Mouse (Mus musculus): Measurements from ENCODE around the gene Rnf150.

Rnf150 gene

DNA sequence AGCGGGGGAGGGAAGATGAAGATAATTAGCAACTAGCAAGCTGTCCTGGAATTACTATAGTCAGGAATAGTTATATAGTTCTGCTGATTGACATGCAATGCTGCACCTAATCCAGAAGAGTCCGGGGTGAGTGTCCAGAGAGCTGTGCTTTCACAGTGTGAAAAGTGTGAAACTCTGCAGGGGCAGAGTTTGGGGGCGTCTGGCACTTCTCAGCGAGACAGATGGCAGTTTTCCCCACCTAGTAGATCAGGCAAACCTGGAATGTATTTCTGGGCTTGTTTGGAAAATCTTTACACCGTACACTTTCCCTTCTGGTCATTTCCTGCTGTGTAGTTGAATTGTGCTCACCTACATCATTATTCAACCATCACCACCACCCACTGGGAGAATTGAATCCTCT is 148.6 kb downstream of the Rnf150 start:
- DNase-seq (ENCODE audit: extremely low read depth, low read depth), result no peak

DNA sequence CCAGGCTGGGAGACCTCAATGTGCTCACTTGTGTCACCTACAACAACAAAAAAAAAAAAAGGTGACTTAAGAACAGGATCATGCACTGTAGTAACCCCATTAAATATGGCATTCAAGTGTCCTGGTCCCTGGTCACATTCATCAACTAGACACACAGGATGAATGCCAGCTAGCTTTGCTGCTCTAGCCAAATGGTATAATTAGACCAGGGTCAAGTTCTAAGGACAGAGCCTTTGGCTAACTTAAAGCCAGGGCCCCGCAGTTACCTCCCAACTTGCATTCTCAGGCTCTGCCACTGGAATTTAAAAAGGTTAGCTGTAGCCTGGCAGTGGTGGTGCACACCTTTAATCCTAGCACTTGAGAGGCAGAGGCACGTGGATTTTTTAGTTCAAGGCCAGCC is 165.1 kb downstream of the Rnf150 start:
- no peak for DNase-seq (ENCODE audit: extremely low read depth, low read depth)

DNA sequence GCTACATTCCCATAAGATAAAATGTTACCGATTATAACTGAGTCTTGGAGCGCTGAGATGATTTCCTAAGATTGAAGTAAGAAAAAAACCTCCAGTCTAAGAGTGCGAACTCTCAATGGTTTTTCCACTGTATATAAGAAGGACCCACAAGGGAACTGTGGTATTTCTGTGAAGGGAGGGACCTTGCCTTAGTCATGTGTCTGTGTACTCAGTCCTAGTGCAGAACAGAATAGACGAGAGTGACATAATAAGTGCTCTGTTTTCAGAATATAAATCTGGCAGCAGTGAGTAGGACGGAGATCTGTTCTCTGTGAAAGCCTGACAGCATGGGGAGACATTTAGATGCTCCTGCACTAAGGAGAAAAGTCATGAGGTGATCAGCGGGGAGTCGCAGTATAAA is 169.6 kb downstream of the Rnf150 start:
- DNase-seq (ENCODE audit: extremely low read depth, low read depth), result no peak

DNA sequence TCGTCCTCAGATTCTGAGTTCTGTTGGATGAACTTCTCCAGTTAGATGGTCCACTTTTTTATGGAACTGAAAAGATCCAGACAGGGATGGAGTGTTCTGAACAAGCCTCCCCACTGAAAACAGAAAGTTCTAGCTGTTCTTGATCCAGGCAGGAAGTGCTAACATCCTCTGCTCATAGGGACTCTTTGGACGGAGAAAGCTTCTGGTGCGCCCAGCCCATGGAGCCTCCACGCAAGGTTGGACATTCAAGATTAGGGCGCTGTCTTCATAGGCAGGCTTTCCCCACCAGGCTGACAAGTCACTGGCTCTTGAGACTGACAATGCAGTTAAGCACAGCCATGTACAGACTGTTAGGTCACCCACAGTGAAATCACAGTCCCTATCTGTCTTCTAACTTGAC is 172.0 kb downstream of the Rnf150 start:
- DNase-seq (ENCODE audit: extremely low read depth, low read depth), result no peak

DNA sequence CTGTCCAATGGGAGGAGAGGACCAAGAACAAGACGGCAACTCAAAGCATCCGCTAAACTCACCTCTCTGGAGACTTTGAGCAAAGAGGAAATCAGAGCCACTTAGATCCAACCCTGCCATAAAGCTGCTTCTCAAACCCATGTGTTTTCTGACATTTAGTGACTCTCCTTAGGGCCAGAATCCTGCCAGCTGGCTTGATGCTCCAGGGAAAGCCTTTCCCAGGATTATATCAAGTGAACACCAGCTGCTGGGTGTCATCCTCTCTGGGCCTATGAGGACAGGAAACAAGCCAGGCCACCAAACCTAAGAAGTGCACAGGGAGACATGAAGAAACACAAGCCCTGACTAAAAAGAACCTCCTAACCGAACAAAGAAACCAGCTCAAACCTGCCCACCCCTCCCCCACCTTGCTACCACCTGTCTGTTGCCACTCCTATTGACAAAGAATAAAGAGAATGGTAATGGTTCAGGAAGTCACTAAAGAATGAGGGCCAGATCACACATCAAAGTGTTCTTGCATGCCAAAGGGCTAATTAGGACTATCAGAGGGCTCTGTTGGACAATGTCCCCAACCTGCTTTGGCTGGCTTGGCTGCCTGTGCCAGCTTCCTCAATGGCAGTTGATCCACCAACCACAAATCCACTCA is 173.5 kb downstream of the Rnf150 start:
- no peak for DNase-seq (ENCODE audit: extremely low read depth, low read depth)

DNA sequence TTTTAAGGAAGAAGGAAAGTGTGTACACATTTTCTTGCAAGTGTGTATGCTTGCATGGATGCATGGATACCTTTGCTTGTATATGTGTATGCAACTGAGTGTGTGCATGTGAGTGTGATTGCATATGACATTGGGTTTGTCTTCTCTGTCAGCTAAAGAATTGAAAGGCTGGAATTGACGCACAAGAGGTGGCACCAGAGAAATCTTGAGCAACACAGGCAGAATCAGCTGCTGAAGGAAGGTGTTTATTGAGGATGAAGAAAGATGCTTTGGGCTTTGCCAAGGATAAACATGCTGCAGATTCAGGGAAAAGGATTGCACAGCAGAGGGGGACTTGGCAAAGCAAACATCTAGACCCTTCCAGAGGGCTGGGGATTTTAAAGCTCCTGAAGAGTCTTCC is 174.2 kb downstream of the Rnf150 start:
- DNase-seq (ENCODE audit: extremely low read depth, low read depth), result no peak

DNA sequence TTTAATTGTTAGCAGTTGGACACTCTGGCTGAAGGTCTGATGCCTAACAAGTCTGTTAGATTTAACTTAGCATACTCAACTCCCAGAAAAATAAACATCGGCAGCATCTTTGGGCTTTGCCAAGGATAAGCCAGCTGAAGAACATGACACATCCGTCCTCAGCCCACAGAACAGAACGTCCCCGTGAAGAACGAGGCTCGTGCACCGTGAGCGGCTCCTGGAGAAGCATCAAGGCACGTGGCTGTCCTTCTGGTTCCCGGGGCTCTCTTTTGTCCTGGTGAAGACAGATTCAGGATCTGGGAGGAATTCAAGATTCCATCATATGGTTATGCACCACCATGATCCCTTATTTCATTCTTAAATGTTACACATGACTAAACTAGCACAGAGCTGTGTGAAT is 175.4 kb downstream of the Rnf150 start:
- no peak for DNase-seq (ENCODE audit: extremely low read depth, low read depth)

DNA sequence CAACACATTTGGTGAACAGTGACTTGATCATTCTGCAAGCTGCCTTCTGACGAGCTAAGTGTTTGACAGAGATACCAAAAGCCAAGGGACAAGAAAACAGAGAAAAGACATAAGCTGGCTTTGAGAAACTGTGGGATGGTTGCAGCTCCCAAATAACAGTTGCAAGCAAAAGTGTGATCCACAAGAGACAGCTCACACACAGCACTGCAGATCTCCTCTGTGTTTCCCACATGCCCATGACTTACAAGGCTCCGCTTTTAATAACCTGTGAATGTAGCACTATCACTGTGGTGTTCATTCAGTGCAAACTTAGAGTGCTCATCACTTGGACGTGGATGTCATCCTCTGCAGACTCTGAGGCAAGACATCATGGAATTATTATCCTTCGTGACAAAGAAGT is 178.3 kb downstream of the Rnf150 start:
- DNase-seq (ENCODE audit: extremely low read depth, low read depth), result no peak

DNA sequence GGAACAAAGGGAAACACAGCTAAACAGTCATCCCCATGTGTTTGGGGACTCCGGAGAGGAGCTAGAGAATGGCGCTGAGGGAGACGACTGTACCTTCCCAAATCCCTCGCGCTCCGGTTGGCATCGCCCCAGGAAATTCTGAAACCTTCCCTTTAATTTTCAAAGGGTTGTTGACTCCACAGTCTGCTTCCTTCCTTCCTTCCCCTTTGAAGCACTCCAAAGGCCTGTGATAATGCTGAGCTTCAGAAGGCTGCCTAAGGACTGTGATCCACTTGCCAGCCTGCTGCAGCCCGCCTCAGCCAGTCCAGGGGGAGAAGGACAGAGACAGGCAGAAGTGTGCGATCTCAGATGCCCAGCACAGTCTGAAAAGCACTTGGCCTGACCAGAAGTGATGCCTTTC is 183.8 kb downstream of the Rnf150 start:
- no peak for DNase-seq (ENCODE audit: extremely low read depth, low read depth)

DNA sequence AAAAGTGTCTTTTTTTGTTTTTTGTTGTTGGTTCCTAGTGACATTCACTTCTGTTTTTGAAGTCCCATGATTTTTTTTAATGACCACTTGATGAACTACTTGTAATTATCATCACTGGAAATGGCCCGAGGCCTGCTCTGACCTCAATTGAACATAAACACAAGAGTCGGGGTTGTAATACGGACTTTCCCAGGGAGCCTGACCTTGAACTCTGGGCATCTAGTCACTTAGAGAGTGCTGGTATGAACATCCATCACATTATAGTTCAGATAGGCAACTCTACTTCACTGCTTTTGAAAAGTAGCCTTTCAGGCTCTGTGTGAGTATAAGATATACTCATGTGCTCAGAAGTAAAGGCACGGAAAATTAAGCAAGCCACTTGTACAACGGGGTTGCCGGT is 185.4 kb downstream of the Rnf150 start:
- DNase-seq (ENCODE audit: extremely low read depth, low read depth), result no peak

DNA sequence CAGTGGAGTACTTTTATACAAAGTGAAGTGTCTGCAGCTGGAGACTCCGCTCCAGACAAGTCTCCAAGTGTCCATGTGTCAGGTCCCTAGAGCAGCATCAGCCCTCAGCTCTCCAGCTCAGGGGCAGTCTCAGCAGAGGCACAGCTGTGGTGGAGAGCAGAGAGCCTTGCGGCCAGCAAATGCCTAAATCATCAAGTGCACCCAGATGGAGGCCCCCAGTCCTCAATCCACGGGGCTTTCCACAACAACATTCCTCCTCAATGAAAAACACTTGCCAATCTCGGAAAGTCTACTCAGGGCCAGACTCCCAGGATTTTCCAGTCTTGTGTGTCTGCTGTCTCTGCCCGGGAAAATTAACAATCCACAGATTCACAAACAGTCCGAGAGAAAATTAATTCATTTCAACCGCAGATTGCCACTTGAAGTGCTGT is 186.0 kb downstream of the Rnf150 start:
- no peak for DNase-seq (ENCODE audit: extremely low read depth, low read depth)

DNA sequence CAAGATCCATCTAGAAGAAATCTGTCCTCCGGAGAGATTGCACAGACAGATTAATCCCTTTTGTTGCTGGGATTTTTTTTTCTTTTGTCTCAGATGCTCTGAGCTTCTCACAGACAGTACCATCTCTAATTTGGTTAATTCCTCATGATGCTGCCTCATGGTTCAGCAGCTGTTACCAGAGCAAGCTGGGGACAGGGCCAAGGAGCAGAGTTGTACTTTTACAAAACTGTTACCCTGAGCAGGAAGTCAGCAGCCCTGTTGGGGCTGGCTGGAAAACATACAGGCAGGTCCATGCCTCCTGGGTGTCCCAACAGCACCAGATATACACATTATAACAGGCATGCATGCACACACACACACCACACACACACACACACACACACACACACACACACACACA is 186.5 kb downstream of the Rnf150 start:
- DNase-seq (ENCODE audit: extremely low read depth, low read depth), result no peak

DNA sequence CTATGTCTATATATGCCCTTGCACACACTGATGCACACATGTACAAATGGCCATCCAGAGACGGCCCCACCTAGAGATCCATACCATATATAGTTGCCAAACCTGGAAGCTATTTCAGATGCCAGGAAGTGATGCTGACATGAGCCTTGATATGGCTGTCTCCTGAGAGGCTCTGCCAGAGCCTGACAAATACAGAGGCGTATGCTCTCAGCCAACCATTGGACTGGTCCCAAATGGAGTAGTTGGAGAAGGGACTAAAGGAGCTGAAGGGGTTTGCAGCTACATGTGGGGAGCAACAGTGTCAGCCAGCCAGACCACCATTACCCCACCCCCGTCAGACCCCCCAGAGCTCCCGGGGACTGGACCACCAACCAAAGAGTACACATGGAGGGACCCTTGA is 189.7 kb downstream of the Rnf150 start:
- DNase-seq (ENCODE audit: extremely low read depth, low read depth), result no peak

DNA sequence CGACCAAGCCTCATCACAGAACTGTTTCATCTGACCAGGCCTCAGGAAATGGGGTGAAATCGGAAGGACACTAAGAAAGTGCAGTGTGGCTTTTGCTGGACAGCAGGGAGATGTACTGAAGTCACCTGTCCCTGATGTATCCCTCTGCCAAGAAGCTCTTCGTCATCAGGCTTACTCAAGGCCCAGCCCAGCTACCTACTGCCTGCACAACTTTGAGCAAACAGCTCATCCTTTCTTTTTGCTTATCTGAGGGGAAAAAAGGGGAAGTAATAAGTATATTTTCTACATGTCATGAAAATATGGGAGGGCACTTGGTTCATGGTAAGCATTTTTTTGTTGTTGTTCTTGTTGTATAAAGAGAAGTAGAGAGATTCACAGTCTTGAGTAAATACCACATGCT is 191.6 kb downstream of the Rnf150 start:
- DNase-seq (ENCODE audit: extremely low read depth, low read depth), result no peak

DNA sequence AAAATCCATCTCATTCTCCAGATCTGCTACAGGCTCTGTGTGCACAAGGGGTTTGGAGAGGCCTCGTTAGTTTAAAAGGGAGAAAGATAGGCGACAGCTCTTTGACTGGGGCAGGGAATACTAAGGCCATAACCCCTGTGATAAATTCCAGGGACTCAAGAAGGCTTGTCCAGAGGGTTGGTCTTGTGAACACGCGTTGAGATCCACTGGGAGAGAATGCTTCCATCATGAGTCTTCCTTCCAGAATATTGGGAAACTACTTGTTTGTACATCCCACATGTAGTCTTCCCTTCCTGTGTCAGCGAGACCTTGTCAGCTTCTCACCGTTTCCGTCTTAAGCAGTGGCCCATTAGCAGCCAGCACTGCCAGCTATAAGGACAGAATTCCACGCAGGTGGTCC is 195.8 kb downstream of the Rnf150 start:
- no peak for DNase-seq (ENCODE audit: extremely low read depth, low read depth)

DNA sequence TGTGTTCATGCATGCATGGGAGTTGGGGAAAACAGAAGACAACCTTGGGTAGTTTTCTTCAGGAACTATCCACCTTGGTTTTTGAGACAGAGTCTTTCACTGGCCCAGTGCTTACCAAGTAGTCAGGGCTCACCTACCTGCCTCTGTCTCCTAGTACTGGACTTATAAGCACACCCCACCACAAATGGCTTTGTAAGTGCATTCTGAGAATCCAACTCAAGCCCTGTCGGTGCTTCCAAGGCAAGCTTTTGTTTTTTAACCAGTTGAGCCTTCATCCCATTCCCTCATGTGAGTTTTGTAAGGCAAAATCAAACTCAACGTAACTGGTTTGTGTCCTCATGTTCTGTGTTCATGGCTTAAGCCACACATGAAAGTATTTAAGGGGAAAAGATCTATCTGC is 196.9 kb downstream of the Rnf150 start:
- no peak for DNase-seq (ENCODE audit: extremely low read depth, low read depth)

DNA sequence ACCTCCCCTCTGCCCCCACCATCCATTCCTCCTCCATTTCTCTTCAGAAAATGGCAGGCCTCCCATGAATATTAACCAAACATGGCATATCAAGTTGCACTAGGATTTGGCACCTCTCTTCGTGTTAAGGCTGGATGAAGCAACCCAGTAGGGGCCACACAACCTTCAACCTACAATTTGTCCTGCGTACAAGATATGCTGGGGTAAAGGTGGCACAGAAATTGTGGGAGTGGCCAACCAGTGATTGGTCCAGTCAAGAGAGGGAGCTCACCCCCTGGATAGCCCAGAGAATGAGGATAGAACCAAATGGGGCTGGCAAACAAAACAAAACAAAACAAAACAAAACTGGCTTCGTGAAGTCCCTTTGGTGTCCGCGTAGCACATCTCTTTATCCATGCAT is 198.1 kb downstream of the Rnf150 start:
- DNase-seq (ENCODE audit: extremely low read depth, low read depth), result no peak

DNA sequence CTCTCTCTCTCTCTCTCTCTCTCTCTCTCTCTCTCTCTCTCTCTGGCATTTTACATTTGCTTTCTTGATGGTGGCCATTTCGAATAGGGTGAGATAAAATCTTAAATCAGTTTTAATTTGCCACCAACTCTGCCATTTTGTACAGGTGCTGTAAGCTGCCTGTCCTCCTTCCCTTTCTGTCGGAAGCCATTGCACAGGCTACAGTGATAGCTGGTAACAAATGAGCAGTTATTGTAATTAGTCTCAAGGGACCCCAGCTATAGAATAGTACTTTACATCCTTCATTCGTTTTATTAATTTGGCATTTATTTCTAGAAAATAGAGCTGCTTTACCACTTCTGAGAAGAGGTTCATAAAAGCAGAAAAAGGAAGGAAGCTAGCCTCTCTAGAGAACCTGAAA is 198.7 kb downstream of the Rnf150 start:
- DNase-seq (ENCODE audit: extremely low read depth, low read depth), result no peak

DNA sequence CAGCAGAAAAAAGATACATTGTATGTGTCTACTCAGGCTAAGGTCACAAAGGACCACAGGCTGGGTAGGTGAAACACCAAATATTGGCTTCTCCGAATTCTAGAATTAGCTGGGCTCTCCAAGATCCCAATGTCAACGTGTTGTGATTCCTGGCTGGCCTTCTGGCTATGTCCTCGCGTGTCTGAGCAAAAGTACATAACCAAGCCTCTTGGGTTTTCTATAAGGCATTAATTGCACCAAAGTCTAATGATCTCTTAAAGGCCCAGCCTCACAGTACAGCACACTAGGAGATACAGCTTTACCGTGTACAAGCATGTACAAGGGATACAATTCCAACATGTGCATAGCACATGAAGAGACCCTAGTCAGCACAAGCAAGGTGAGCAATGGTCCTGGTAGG is 199.1 kb downstream of the Rnf150 start:
- DNase-seq (ENCODE audit: extremely low read depth, low read depth), result no peak

DNA sequence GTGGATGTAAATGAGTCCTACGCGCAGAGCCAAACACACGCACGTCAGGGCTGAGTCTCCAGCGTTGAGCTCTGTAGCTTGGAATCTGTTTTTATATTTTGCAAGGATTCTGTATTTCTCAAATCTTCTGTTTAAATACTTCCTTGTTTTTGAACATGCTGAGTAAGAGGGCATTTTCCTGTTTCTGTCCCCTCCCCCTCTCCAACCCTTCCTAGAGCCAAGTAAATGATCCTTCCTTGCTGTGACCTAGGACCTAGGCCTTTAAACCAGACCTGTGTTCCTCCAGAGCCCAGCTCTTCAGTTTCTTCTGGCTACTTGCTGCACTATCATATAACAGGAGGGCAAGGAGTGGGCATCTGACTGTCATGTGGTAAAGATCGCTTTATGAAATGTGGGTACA is 200.9 kb downstream of the Rnf150 start:
- DNase-seq (ENCODE audit: extremely low read depth, low read depth), result no peak

DNA sequence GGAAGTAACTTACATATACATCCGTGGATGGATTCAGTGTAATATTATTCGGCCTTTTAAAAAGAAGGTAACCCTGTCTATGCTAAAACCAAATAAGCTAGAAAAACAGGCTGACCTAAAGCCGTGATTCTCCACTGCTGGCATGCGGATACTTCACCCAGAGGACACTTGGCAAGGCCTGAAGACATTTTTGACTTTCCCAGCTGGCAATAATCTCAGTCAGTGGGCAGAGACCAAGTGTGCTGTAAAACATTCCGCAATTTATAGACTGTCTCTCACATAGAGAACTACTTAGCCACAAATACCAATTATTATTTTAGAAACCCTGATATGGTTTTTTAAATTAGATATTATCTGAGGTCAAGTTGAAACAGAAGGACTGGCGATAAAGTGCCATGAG is 202.9 kb downstream of the Rnf150 start:
- no peak for DNase-seq (ENCODE audit: extremely low read depth, low read depth)

DNA sequence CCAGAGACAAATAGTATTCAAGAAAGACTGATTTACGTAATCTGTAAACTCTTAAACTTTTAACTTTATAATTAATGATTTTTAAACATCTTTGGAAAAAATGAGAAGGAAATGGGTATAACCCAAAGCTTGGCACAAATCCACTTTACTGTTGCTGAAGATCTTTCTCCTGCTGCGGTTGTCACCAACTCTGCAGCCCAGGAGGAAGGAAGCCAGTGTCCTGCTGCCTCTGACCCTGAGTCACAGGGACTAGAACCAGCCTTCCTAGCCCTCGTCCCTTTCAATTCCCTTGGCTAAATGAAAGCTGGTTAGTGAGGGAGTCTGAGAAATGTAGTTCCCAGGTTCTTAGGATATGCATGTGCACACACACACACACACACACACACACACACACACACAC is 203.7 kb downstream of the Rnf150 start:
- no peak for DNase-seq (ENCODE audit: extremely low read depth, low read depth)

DNA sequence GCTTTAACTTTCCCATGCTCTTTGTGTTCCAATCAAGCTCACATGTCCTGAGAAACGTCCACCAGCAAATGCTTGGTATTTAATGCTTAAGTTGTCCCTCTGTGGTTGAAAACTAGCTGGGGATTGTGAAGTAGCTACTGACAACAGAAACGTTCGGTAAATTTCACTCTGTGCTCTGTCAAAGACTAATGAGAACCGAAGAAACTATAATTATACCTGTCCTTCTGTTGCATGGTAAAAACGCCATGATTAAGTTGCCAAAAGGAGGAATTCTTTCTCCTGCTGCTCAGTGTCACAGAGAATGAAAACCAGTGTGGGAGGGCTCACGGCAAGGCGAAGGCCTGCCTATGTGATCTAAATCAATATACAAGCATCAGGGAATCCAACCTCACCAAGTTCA is 204.8 kb downstream of the Rnf150 start:
- no peak for DNase-seq (ENCODE audit: extremely low read depth, low read depth)

DNA sequence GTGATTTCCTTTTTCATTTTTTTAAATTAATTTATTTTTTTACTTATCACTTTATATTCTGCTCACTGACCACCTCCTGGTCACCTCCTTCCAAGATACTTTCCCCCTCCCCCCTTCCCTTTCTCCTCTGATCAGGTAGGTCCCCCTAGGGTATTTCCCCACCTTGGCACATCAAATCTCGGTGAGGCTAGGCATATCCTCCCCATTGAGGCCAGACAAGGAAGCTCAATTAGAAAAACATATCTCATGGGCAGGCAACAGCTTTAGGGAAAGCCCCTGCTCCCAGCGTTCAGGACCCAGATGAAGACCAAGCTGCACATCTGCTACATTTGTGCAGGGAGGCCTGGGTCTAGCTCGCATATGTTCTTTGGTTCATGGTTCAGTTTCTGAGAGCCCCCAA is 211.1 kb downstream of the Rnf150 start:
- DNase-seq (ENCODE audit: extremely low read depth, low read depth), result no peak

Data from MEL-GATA-1-ER (cell line).